Comparison of ENCODE assay signal across 9 mouse cellular contexts in the genomic region with DNA sequence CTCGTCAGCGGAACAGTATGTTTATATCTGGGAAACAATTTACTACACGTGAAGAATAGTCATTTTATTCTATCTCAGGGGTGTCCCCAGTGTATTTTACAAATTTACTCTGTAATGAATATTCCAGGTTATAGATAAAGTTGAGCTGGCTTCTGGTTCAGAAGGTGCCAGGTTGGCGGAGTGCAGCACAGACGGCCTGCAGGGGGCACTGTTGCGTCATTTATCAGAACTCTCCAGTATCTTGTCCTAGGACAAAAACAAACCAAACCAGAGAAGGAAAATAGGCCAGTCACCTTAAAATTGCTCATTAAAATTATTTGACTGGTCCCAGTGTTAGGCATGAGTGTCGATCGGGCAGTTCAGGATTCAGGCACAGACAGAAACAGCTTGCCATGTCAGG.
DNase-seq lines count a peak whose midpoint lies in the region; ATAC-seq and TF ChIP-seq lines count a peak whose summit lies in the region.
"Had no signal": no experiment of that assay in that cellular context is flagged by ENCODE, and none has a peak within 500 bp of the region (broad histone marks: within the 10 kb centered on the region; RNA-seq: fewer than 3 reads in every experiment).

No protein-coding gene starts in this region.

- TF ChIP-seq CTCF in G1E (IDR thresholded peaks at IDR 0.05; ENCODE audit: low read depth, low read length): peak; percentile 22; the same call in 1 of the 2 replicates

- WGBS in embryonic facial prominence, embryonic 10.5 days: 23% methylated on average over 8 of the region's 8 CpGs

- no peak overlapping the region for H3K27ac ChIP-seq in embryonic facial prominence, embryonic 10.5 days (replicated peaks)
- H3K27ac ChIP-seq: lung, embryonic 15.5 days had no signal

- no peak overlapping the region for H3K4me3 ChIP-seq in G1E (ENCODE audit: low read depth, low read length)
- H3K4me3 ChIP-seq in embryonic facial prominence, embryonic 10.5 days: no peak overlapping the region
- H3K4me3 ChIP-seq: lung, embryonic 15.5 days had no signal

- no peaks in the 10 kb centered on the region for H3K27me3 ChIP-seq in G1E (ENCODE audit: insufficient read depth, low read length)
- peaks cover 93% of the 10 kb centered on the region for H3K27me3 ChIP-seq in embryonic facial prominence, embryonic 10.5 days (replicated peaks; ENCODE audit: low read depth, poor library complexity, severe bottlenecking)
- H3K27me3 ChIP-seq: lung, embryonic 15.5 days had no signal

- no peaks in the 10 kb centered on the region for H3K4me1 ChIP-seq in G1E (ENCODE audit: insufficient read depth, low read depth, low read length)
- H3K4me1 ChIP-seq in embryonic facial prominence, embryonic 10.5 days: peaks cover 37% of the 10 kb centered on the region

- peaks cover 58% of the 10 kb centered on the region for H3K36me3 ChIP-seq in G1E (replicated peaks)
- no peaks in the 10 kb centered on the region for H3K36me3 ChIP-seq in embryonic facial prominence, embryonic 10.5 days (replicated peaks)
- H3K36me3 ChIP-seq: lung, embryonic 15.5 days had no signal

- intact Hi-C loops in heart, postnatal 10 days (cut with DNase I): loop anchor here (2.0 to 5.0 kb wide), 3 partner anchors 155 to 820 kb away; no protein-coding TSS in a partner anchor

- H3K9me3 ChIP-seq in G1E (replicated peaks): no peaks in the 10 kb centered on the region
- no peaks in the 10 kb centered on the region for H3K9me3 ChIP-seq in embryonic facial prominence, embryonic 10.5 days
- H3K9me3 ChIP-seq: lung, embryonic 15.5 days had no signal

- 0 out of 2 replicates have a peak, but pooled peaks have one; percentile 28 for ATAC-seq in G1E (ENCODE audit: extremely low read depth, insufficient number of reproducible peaks, low FRiP score, poor library complexity, severe bottlenecking)
- ATAC-seq in erythroid progenitor cell, adult 5-6 weeks (replicated peaks; ENCODE audit: low FRiP score, poor library complexity, severe bottlenecking): no peak; the same call in 1 of the 2 replicates

- DNase-seq in G1E (ENCODE audit: low spot score): peak; percentile 9
- DNase-seq in adrenal gland, postnatal 14 days: peak; percentile 89
- peak; percentile 85 for DNase-seq in embryonic facial prominence, embryonic 10.5 days (ENCODE audit: low spot score)
- peak; percentile 85 to 92 for DNase-seq in heart, postnatal 10 days
- peak; percentile 38 to 78 for DNase-seq in layer of hippocampus, adult 8-10 months (ENCODE audit: low spot score in 2 of 2)
- peak; percentile 74 for DNase-seq in lung, postnatal 25 days (ENCODE audit: low spot score)
- peak; percentile 92 for DNase-seq in right cerebral cortex, postnatal 4 days

Comparison
In these comparisons a context has a peak if more than half of its experiments do, and no peak if none do; other contexts are left out.
1. DNase-seq: peak in every context shown above with its lines; median percentile 92 in right cerebral cortex, postnatal 4 days; 89 in adrenal gland, postnatal 14 days; 88 in heart, postnatal 10 days; 85 in embryonic facial prominence, embryonic 10.5 days; 74 in lung, postnatal 25 days; 58 in layer of hippocampus, adult 8-10 months; 9 in G1E.